Mouse (Mus musculus): ENCODE results near the gene Cyp4f16. TPM values are rescaled to one million over a fixed set of nuclear protein-coding genes. Genes with fewer than 3 reads are reported as not detected.

Gene Cyp4f16
- polyA plus RNA-seq, 1 experiment = 21.6 TPM

DNA sequence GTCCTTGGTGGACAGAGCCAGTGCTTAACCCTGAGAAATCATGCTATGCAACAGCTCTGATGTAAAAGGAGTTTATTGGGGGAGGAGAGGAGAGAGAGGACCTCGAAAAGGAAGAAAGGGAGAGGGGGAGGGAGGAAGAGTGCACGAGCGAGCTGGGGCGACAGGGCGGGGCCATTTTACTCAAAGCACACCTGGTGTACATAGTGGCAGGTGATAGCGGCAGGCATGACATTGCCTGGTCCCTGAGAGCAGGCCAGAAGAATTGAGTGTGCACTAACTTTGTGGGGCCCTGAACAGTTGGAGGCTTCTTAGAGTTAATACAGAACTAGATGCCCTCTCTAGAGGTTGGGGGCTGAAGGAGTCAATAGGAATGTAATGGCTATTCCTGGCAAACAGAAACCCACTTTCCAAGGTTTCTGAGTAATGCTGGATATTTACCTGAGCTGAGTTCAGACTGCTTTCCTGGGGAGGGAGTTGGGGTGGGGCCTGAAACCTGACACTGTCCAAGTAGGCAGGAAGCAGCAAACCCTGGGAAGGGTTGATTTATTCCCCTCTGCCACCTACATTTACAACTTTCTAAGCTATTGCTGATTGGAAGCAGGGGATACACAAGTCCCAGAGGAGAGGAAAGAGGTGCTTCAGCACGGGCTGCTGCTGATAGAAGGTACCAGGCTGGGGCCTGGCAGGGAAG, 41.3 kb downstream of the Cyp4f16 start:
- TF ChIP-seq CTCF (IDR thresholded peaks at IDR 0.05; ENCODE audit: borderline replicate concordance, extremely low read depth, insufficient read depth, insufficient read length) = no peak
- no peak for TF ChIP-seq POLR2A (IDR thresholded peaks at IDR 0.05; ENCODE audit: borderline replicate concordance, extremely low read depth, insufficient read depth, insufficient read length, poor library complexity, severe bottlenecking)
- no peak for DNase-seq (ENCODE audit: low read depth)

GRCm38 (mm10) chr17:32596494-32596893, 60.1 kb downstream of the Cyp4f16 start:
- no peak for TF ChIP-seq CTCF (IDR thresholded peaks at IDR 0.05; ENCODE audit: borderline replicate concordance, extremely low read depth, insufficient read depth, insufficient read length)
- no peak for TF ChIP-seq POLR2A (IDR thresholded peaks at IDR 0.05; ENCODE audit: borderline replicate concordance, extremely low read depth, insufficient read depth, insufficient read length, poor library complexity, severe bottlenecking)

More at GRCm38 (mm10) chr17:32596494-32596893, 60.1 kb downstream of the Cyp4f16 start:
- DNase-seq (ENCODE audit: low read depth) = no peak

Other genes starting within 250 kb of the Cyp4f16 start
- 103 and 120 TPM in 2 replicates for gene Akap8, start 215.3 kb upstream of the Cyp4f16 start, polyA plus RNA-seq (2012; rRNA removed)
- 189 and 209 TPM in 2 replicates for gene Akap8l, start 186.0 kb upstream of the Cyp4f16 start, polyA plus RNA-seq (2012; rRNA removed)
- gene Wiz, start 147.1 kb upstream of the Cyp4f16 start, polyA plus RNA-seq (2012; rRNA removed) = 84.1 and 102 TPM in 2 replicates
- 0.63 and 0.82 TPM in 2 replicates for gene Rasal3, start 133.0 kb upstream of the Cyp4f16 start, polyA plus RNA-seq (2012; rRNA removed)
- gene Pglyrp2, start 112.4 kb upstream of the Cyp4f16 start, polyA plus RNA-seq (2012; rRNA removed) = 0.05 TPM in 1 of 2 replicates, not detected in the other
- 0.59 and 0.62 TPM in 2 replicates for gene Cyp4f39, start 83.8 kb upstream of the Cyp4f16 start, polyA plus RNA-seq (2012; rRNA removed)
- gene Cyp4f17, start 30.5 kb upstream of the Cyp4f16 start, polyA plus RNA-seq (2012; rRNA removed) = 13.4 and 14.5 TPM in 2 replicates
- not detected in 2 replicates for gene Cyp4f37, start 84.8 kb downstream of the Cyp4f16 start, polyA plus RNA-seq (2012; rRNA removed)
- gene Cyp4f40, start 122.3 kb downstream of the Cyp4f16 start, polyA plus RNA-seq (2012; rRNA removed) = 0.14 TPM in 1 of 2 replicates, not detected in the other
- 2.4 and 3.1 TPM in 2 replicates for gene Cyp4f15, start 149.1 kb downstream of the Cyp4f16 start, polyA plus RNA-seq (2012; rRNA removed)